Mouse (Mus musculus): ENCODE data around the gene Tomm20.
"Not testable (repeated sequence)": the region's sequence is repeated elsewhere in the genome, so short reads cannot be mapped to it uniquely, and the experiment has no call there.

Gene Tomm20

DNA sequence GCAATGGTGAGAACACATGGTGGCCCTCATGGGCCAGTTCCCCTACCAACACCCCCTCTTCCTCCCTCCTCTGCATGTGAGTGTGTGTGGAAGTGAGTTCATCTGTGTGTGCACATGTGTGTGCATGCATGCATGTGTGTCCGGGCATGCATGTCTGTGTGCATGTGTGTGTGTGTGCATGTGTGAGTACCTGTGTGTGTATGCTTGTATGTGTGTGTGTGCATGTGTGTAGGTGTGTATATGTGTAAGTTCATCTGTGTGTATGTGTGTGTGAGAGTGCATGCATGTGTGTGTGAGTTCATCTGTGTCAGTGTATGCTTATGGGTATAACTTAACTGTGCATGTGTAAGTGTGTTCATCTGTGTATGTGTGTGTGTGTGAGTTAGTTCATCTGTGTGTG lies 27.3 kb downstream of the Tomm20 start:
- in situ Hi-C loops (cut with MboI): no loop called here

GRCm38 (mm10) chr8:126917179-126917905 lies 28.3 kb downstream of the Tomm20 start:
- in situ Hi-C loops (cut with MboI): no loop called here

GRCm38 (mm10) chr8:126916611-126917010 lies 29.0 kb downstream of the Tomm20 start:
- in situ Hi-C loops (cut with MboI): no loop called here

DNA sequence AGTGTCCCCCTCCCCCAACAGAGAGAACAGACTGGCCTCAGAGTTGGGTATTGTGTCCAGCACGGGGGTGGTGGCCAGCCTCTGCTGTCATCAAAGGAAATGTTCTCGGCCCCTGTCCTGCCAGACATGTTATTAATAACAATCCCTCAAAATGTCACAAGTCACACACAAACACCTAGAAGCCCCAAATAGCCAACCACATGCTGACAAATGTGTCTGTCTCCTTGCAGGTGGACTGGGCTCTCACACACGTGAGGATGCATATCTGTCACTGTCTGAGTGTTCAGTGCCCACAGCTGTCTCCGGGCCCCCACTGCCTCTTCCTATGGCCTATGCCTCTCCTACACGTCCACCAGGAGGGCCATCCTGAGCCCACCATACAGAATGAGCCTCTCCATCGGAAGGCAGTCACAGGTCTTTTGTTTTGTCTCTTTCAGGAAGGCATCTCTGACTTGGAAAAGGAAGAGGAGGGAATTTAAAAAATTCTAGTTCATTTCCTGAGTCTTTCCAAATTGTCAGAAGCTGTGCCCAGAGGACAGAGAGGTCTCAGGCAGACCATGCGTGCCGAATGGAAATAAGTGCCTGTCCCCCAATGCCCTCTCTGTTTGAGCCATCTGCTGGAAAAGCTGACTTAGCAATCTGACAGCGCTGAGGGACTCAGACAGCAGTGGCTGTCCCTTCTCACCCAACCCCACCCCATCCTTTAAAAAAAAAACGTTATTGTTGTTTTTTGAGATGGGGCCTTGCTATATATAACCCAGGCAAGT lies 30.9 kb downstream of the Tomm20 start:
- in situ Hi-C loops (cut with MboI): no loop called here

- in situ Hi-C loops (cut with MboI): not testable (repeated sequence)
Observed at GRCm38 (mm10) chr8:126914107-126914490, 31.5 kb downstream of the Tomm20 start.

DNA sequence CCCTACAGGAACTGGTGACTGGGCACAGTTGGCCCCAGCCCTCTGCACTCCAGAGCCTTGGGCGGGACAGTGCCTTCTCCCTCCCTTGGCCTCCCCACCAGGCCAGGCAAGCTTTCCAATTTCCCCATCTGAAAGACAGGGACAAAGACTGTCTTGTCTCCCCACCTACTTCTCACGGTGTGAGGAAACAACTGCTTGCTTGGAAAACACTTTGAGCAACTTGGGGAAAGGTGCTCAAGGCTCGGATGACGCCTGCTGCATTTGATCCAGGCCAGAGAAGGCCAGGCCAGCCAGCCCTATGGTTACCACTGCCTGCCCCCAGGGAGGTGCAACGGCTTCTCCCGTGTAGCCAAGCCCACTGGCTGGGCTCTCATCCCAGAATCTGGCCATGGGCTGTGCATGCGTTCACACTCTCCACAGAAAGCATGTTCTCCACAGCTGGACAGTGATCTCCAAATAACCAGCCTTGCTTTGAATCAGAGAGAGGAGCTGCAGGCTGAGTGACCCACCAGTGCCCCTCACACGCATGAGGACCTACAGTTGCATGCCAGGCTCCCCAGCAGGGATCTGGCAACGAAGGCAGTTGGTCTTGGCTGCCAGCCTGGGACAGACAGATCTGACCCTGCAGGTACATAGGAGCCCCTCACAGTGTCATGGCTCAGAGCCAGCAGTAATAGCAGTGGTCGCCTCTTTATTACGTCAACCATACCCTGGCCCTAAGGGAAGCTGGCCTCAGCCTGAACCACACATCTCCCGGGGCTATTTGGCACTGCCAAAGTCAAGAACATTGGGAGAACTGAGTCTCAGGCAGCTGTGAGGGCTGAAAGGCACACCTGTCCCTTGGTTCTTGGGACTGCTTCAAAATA lies 32.2 kb downstream of the Tomm20 start:
- in situ Hi-C loops (cut with MboI): no loop called here

DNA sequence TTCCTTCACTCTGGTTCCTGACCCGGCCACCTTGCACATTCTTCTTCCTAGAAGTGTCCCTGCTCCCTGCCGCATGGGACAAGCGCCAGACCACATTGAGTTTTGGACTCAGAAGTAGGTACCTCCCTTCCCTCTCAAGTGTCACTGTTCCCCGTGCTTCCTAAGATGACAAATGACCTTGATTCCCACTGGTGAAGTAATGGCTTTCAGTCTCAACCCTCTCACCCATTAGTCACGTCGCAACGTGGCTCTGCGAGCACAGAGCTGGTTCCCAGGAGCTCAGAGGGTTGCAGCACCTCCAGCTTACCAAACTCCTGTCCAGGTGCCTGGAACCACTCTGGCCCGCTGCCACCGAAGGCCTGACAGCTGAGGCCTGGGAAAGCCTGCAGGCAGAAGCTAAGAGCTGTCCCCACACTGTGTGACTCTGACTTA lies 36.3 kb downstream of the Tomm20 start:
- in situ Hi-C loops (cut with MboI): no loop called here

DNA sequence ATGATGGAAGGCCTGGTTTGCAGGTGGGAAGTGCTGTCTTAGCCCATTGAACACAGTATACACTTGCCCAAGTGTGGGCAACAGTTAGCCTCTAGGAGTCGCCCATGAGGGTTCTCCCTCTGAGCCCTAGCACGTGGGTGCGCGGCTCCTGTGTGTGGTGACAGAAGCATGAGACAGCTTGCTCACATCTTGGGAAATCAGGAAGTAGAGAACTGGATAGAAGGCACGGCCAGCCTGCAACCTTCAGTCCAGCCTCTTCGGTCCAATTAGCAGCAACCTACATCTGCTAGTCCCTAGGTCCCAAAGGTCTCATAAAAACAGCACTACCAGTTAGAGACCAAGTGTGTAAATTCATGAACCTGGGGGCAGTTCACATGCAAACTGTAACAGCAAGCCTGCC lies 36.8 kb downstream of the Tomm20 start:
- in situ Hi-C loops (cut with MboI): no loop called here

- in situ Hi-C loops (cut with MboI): no loop called here
Observed at GRCm38 (mm10) chr8:126907968-126908367, 37.7 kb downstream of the Tomm20 start.

DNA sequence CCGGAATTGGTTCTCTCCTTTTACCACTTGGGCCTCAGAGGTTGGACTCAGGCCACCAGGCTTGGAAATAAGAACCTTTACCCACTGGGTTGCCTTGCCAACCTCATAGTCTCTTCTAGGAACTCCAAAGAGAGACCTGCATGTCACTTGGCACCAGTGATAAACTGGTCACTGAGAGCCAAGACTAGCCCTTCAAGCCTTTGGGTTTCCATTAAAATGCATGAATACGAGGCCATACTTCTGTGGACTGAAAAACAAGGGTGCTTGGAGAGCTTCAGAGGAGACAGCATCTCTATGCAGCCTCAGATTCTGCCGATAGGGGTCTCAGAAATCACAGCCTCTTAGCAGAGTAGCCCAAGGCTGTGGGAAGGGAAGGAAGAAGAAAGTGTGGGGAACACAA lies 38.3 kb downstream of the Tomm20 start:
- in situ Hi-C loops (cut with MboI): no loop called here

GRCm38 (mm10) chr8:126905387-126905786 lies 40.3 kb downstream of the Tomm20 start:
- in situ Hi-C loops (cut with MboI): no loop called here

DNA sequence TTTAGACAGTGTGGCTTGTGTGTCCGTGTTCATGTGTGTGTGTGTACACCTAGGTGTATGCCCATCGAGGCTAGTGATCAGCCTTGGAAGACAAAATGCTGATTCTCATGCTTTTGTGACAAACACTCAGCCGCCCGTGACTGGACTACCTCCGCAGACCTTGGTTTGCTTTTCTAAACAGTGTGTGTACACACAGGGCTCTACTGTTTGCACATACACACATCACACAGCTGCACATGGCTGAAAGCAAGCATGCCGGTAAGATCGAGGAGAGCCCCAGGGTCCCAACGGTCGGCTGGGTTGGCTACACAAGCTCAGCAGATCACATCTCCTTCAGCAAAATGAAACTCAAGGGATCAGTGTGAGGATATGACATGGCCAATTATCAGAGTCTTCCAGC lies 41.7 kb downstream of the Tomm20 start:
- in situ Hi-C loops (cut with MboI): no loop called here

GRCm38 (mm10) chr8:126903224-126903895 lies 42.3 kb downstream of the Tomm20 start:
- in situ Hi-C loops (cut with MboI): no loop called here

GRCm38 (mm10) chr8:126901612-126902011 lies 44.0 kb downstream of the Tomm20 start:
- in situ Hi-C loops (cut with MboI): no loop called here

- in situ Hi-C loops (cut with MboI): no loop called here
Observed at GRCm38 (mm10) chr8:126901049-126901448, 44.6 kb downstream of the Tomm20 start.

- in situ Hi-C loops (cut with MboI): no loop called here
Observed at GRCm38 (mm10) chr8:126895133-126895532, 50.5 kb downstream of the Tomm20 start.

DNA sequence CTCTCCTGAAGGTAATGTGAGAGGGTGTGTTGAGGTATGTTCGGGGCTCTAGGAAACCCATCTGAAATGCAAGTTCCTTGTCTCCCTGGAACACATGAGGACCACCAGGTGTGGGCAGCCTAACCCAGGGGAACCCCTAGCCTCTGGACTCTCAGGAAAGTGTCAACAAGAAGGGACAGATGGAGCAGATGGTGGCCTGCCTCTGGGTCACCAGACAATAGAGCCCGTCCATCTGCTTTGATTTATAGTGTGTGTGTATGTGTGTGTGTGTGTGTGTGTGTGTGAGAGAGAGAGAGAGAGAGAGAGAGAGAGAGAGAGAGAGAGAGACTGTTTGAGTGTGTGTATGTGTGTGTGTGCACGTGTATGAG lies 58.0 kb downstream of the Tomm20 start:
- in situ Hi-C loops (cut with MboI): no loop called here

DNA sequence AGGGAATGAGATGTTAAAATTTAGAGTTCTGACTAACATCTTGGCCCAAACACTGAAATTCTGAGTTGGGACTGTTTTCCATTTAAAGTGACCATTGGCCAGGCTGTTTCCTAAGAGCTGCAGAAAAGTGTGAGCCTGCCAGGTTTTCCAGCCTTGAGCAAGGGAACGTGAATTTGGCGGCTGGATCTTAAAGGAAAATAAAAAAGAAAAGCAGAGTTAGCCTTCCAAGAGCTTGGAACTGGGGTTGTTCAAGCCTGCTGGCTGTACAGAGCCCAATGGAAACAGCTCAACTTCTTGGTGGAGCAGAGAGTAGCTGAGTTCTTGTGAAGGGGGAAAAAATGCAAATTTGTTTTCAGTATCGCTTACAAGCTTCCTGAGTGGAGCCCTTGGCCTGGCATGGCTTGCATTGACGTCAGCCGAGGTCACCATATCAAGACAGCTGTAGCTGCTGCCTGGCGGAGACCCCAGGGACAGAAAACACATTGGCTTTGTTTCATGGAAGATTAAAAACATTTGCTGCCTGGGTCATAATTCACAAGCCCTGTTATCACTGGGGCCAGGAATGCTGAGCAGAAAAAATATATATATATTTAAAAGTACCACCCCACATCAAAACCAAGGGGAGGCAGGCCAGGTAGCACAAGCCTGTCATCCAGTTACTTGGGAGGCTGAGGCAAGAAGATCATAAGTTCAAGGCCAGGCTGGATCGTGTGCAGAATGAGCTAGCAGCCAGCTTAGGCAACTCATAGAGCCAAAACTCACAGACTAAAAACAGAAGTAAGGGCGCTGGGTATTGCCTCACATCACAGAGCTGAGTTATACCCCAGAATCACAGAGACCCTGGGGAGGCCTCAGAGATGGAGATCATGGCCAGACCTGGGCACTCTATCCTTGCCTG lies 58.7 kb downstream of the Tomm20 start:
- in situ Hi-C loops (cut with MboI): no loop called here

- in situ Hi-C loops (cut with MboI): no loop called here
Observed at GRCm38 (mm10) chr8:126885554-126886485, 59.8 kb downstream of the Tomm20 start.

All from mature B cell (primary cell).